8 mouse cellular contexts compared by ENCODE assay signal in the genomic region with DNA sequence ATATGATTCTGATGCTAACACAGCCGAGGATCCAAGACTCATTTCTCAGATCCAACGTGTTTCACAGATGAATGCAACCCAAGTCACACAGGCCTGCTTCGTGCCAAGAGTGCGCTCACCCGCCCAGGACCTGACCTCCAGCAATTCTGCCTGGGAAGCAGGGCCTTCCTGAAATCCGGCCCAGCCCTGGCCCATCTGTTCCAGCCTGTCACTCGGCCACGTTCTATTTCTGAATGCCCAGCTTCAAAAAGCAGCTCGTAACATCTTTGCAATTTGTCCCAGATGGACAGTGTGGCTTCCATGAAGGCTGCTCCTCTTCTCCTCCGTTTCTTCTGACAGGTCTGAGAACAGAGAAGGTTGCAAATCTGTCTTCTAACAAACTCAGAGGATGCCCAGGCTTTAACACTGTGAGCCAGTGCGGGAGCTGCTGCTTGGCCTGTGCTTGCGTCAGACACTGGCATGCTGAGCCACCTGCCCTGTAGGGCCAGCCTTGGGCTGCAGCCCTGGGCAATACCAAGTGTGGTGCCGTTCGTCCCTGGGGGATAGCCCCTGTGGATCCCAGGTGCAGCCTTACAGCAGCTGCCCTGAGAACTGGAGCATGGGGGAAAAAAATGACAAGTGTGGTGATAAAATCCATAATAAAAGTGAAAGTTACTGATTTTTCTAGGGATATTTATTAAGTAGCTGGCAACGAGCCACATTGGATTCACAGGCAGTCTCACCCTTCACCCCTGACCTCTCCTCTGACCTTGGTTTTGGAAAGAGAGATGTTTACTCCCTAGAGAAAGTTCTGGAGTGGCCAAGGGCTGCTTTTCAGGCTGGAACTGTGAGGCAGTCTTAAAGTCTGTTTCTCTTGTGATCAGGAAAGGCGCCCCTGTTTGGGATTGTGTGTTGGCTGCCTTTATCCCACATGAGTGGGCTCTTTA.
DNase-seq lines count a peak whose midpoint lies in the region; ATAC-seq lines count a peak whose summit lies in the region.

No protein-coding gene starts in this region.

- H3K4me3 ChIP-seq in embryonic facial prominence, embryonic 15.5 days (replicated peaks), result no peak overlapping the region
- H3K4me3 ChIP-seq in hindbrain, embryonic 11.5 days (ENCODE audit: low read depth, low read length), result no peak overlapping the region
- no peak overlapping the region for H3K4me3 ChIP-seq in limb, embryonic 13.5 days
- no peak overlapping the region for H3K4me3 ChIP-seq in neural tube, embryonic 14.5 days (ENCODE audit: low read depth, low read length)

- H3K4me2 ChIP-seq in embryonic facial prominence, embryonic 15.5 days (replicated peaks), result no peak overlapping the region
- H3K4me2 ChIP-seq in hindbrain, embryonic 11.5 days (replicated peaks; ENCODE audit: low read depth, low read length), result no peak overlapping the region
- no peak overlapping the region for H3K4me2 ChIP-seq in limb, embryonic 13.5 days (replicated peaks)
- H3K4me2 ChIP-seq in neural tube, embryonic 14.5 days (ENCODE audit: low read depth, low read length), result no peak overlapping the region

- H3K9ac ChIP-seq in embryonic facial prominence, embryonic 15.5 days, result no peak overlapping the region
- H3K9ac ChIP-seq in hindbrain, embryonic 11.5 days (ENCODE audit: low read depth, low read length), result no peak overlapping the region
- H3K9ac ChIP-seq in limb, embryonic 13.5 days, result no peak overlapping the region
- no peak overlapping the region for H3K9ac ChIP-seq in neural tube, embryonic 14.5 days (replicated peaks; ENCODE audit: low read depth, low read length)

- WGBS in embryonic facial prominence, embryonic 15.5 days, result 40% methylated on average over 16 of the region's 16 CpGs
- WGBS in hindbrain, embryonic 11.5 days, result 57% methylated on average over 16 of the region's 16 CpGs
- WGBS in limb, embryonic 13.5 days, result 50% methylated on average over 16 of the region's 16 CpGs
- 38% methylated on average over 16 of the region's 16 CpGs for WGBS in neural tube, embryonic 14.5 days

- H3K27me3 ChIP-seq in embryonic facial prominence, embryonic 15.5 days, result no peaks in the 10 kb centered on the region
- no peaks in the 10 kb centered on the region for H3K27me3 ChIP-seq in hindbrain, embryonic 11.5 days (ENCODE audit: control insufficient read depth, insufficient read depth, low read length)
- H3K27me3 ChIP-seq in limb, embryonic 13.5 days, result no peaks in the 10 kb centered on the region
- H3K27me3 ChIP-seq in neural tube, embryonic 14.5 days (ENCODE audit: control insufficient read depth, insufficient read depth, low read length), result no peaks in the 10 kb centered on the region

- H3K4me1 ChIP-seq in embryonic facial prominence, embryonic 15.5 days, result peaks cover 39% of the 10 kb centered on the region
- peaks cover 6% of the 10 kb centered on the region; the same call in 1 of the 2 replicates for H3K4me1 ChIP-seq in hindbrain, embryonic 11.5 days (replicated peaks; ENCODE audit: control insufficient read depth, insufficient read depth, low read length)
- H3K4me1 ChIP-seq in limb, embryonic 13.5 days, result peaks cover 49% of the 10 kb centered on the region
- H3K4me1 ChIP-seq in neural tube, embryonic 14.5 days (ENCODE audit: control insufficient read depth, insufficient read depth, low read length), result peaks cover 16% of the 10 kb centered on the region

- DNase-seq in urinary bladder, postnatal 14 days (ENCODE audit: low spot score), result peak; percentile 65
- DNase-seq in urinary bladder, postnatal 10 days (ENCODE audit: low spot score), result no peak
- DNase-seq in hindbrain, embryonic 11.5 days (ENCODE audit: low spot score), result peak; percentile 29
- DNase-seq in thymus, postnatal 4 days, result no peak
- DNase-seq in c-Kit-positive CD71-positive TER-119-positive erythroid progenitor cells, embryonic 14.5 days (ENCODE audit: low spot score), result no peak

- H3K36me3 ChIP-seq in embryonic facial prominence, embryonic 15.5 days, result no peaks in the 10 kb centered on the region
- H3K36me3 ChIP-seq in hindbrain, embryonic 11.5 days (ENCODE audit: control insufficient read depth, insufficient read depth, low read length), result no peaks in the 10 kb centered on the region
- no peaks in the 10 kb centered on the region for H3K36me3 ChIP-seq in limb, embryonic 13.5 days
- no peaks in the 10 kb centered on the region for H3K36me3 ChIP-seq in neural tube, embryonic 14.5 days (ENCODE audit: control insufficient read depth, insufficient read depth, low read length)

- H3K9me3 ChIP-seq in embryonic facial prominence, embryonic 15.5 days (replicated peaks), result no peaks in the 10 kb centered on the region
- H3K9me3 ChIP-seq in hindbrain, embryonic 11.5 days (ENCODE audit: control insufficient read depth, low read length), result no peaks in the 10 kb centered on the region
- H3K9me3 ChIP-seq in limb, embryonic 13.5 days, result no peaks in the 10 kb centered on the region
- no peaks in the 10 kb centered on the region for H3K9me3 ChIP-seq in neural tube, embryonic 14.5 days (ENCODE audit: control insufficient read depth, low read length)

- peak; percentile 83 for ATAC-seq in embryonic facial prominence, embryonic 15.5 days (ENCODE audit: insufficient number of reproducible peaks, low FRiP score, low TSS enrichment, low read depth)
- no peak for ATAC-seq in hindbrain, embryonic 11.5 days (ENCODE audit: low FRiP score)
- ATAC-seq in limb, embryonic 13.5 days (ENCODE audit: low FRiP score, low read depth), result peak; percentile 66; the same call in 1 of the 2 replicates
- ATAC-seq in neural tube, embryonic 14.5 days (ENCODE audit: low read depth), result peak; percentile 42; the same call in 1 of the 2 replicates

- H3K27ac ChIP-seq in embryonic facial prominence, embryonic 15.5 days (replicated peaks), result peak overlapping the region; percentile 73
- peak overlapping the region; percentile 33 for H3K27ac ChIP-seq in hindbrain, embryonic 11.5 days (ENCODE audit: low read depth, low read length)
- no peak overlapping the region for H3K27ac ChIP-seq in limb, embryonic 13.5 days
- H3K27ac ChIP-seq in neural tube, embryonic 14.5 days (ENCODE audit: low read depth, low read length), result no peak overlapping the region

Comparison
In these comparisons a context has a peak if more than half of its experiments do, and no peak if none do; other contexts are left out.
1. DNase-seq: peak in urinary bladder, postnatal 14 days (single experiment) and hindbrain, embryonic 11.5 days (single experiment); none in urinary bladder, postnatal 10 days (single experiment), thymus, postnatal 4 days (single experiment) and c-Kit-positive CD71-positive TER-119-positive erythroid progenitor cells, embryonic 14.5 days (single experiment).
2. H3K27ac ChIP-seq: peak in embryonic facial prominence, embryonic 15.5 days (single experiment) and hindbrain, embryonic 11.5 days (single experiment); none in limb, embryonic 13.5 days (single experiment) and neural tube, embryonic 14.5 days (single experiment).